Mouse (Mus musculus) kidney, embryonic 14.5 days (tissue): ENCODE measurements around the gene Aire. TPM values are rescaled to one million over a fixed set of nuclear protein-coding genes. Genes with fewer than 3 reads are reported as not detected.
A peak's percentile ranks its signal among the peaks of the same experiment; 100 is the strongest.
"Not testable (repeated sequence)": the region's sequence is repeated elsewhere in the genome, so short reads cannot be mapped to it uniquely, and the experiment has no call there.

Experiments
- ATAC-seq: fragments of 200-750 bp; cut with Nextera tagmentation; 2 replicates; pipeline ENCODE4 v1.8.0; 2017; ENCODE audit warnings: moderate number of reproducible peaks, mild to moderate bottlenecking, moderate TSS enrichment, moderate library complexity; ENCODE audit not compliant: low FRiP score, low TSS enrichment
- H3K27ac ChIP-seq: fragments of 300-500 bp; sonication (generic); 2 replicates; pipeline ENCODE4 v1.5.1; 2014; ENCODE audit warnings: low read depth, mild to moderate bottlenecking, low read length, moderate library complexity, mixed read lengths
- H3K27me3 ChIP-seq: fragments of 300-500 bp; sonication (generic); 2 replicates; pipeline ENCODE4 v1.6.1; 2014; ENCODE audit warnings: mild to moderate bottlenecking, low read length; ENCODE audit not compliant: control insufficient read depth, insufficient read depth
- H3K36me3 ChIP-seq: fragments of 300-500 bp; sonication (generic); 2 replicates; pipeline ENCODE4 v1.6.1; 2014; ENCODE audit warnings: low read length, mixed read lengths; ENCODE audit not compliant: control insufficient read depth, insufficient read depth
- H3K4me1 ChIP-seq: fragments of 300-500 bp; sonication (generic); 2 replicates; pipeline ENCODE4 v1.6.1; 2014; ENCODE audit warnings: low read length, mixed read lengths; ENCODE audit not compliant: control insufficient read depth, insufficient read depth
- H3K4me2 ChIP-seq: fragments of 300-500 bp; sonication (generic); replicated peaks from 2 replicates; pipeline ENCODE4 v1.6.1; 2014; ENCODE audit warnings: low read depth, mild to moderate bottlenecking, low read length
- H3K4me3 ChIP-seq: fragments of 300-500 bp; sonication (generic); 2 replicates; pipeline ENCODE4 v1.5.1; 2014; ENCODE audit warnings: mild to moderate bottlenecking, low read length
- H3K9ac ChIP-seq: fragments of 300-500 bp; sonication (generic); 2 replicates; pipeline ENCODE4 v1.6.1; 2014; ENCODE audit warnings: low read depth, mild to moderate bottlenecking, low read length, moderate library complexity
- H3K9me3 ChIP-seq: fragments of 300-500 bp; sonication (generic); 2 replicates; pipeline ENCODE4 v1.6.1; 2016; ENCODE audit warnings: low read length; ENCODE audit not compliant: control insufficient read depth
- WGBS: fragments of 180-500 bp; shearing (Covaris S2); extraction: QIAGEN DNeasy Blood & Tissue Kit; methylation state at CpG from one replicate; pipeline ENCODE4 v1.1.7; 2014; 5-methylcytosine and 5-hydroxymethylcytosine counted together
- polyA plus RNA-seq: library from polyadenylated mRNA; unstranded; fragments of >200 nt; fragmentation: Nextera tagmentation; extraction: Ambion mirVana; gene quantifications from 2 replicates; pipeline ENCODE4 v1.2.1, GENCODE M21; 2014

The Aire gene
- polyA plus RNA-seq, 1 experiment from 2014 or later, result 1.2 TPM

GRCm38 (mm10) chr10:78016366-78016765, 27.0 kb downstream of the Aire start:
- H3K4me2 ChIP-seq, result no peak overlapping the region

GRCm38 (mm10) chr10:78015489-78015888, 27.9 kb downstream of the Aire start:
- Histone ChIP-seq H3K9ac (no peak overlapping the region), H3K36me3 (no peaks in the 10 kb centered on the region), H3K27me3 (no peaks in the 10 kb centered on the region), H3K4me3 (no peak overlapping the region), H3K4me1 (no peaks in the 10 kb centered on the region), H3K9me3 (no peaks in the 10 kb centered on the region), H3K4me2 (no peak overlapping the region), H3K27ac (no peak overlapping the region)
- ATAC-seq, result no peak
- WGBS, result 89% methylated on average over 1 of the region's 1 CpGs

More at GRCm38 (mm10) chr10:78016366-78016765, 27.0 kb downstream of the Aire start:
- Histone ChIP-seq H3K27ac (no peak overlapping the region), H3K27me3 (no peaks in the 10 kb centered on the region), H3K4me1 (no peaks in the 10 kb centered on the region), H3K9ac (no peak overlapping the region), H3K9me3 (no peaks in the 10 kb centered on the region), H3K4me3 (no peak overlapping the region), H3K36me3 (no peaks in the 10 kb centered on the region)
- no peak for ATAC-seq
- 58% methylated on average over 5 of the region's 5 CpGs for WGBS

- no peak overlapping the region for H3K4me3 ChIP-seq
- H3K4me1 ChIP-seq, result peaks cover 10% of the 10 kb centered on the region
- no peaks in the 10 kb centered on the region for H3K9me3 ChIP-seq
- ATAC-seq, result no peak
- H3K36me3 ChIP-seq, result no peaks in the 10 kb centered on the region
- 93% methylated on average over 18 of the region's 18 CpGs for WGBS
- H3K27me3 ChIP-seq, result no peaks in the 10 kb centered on the region
- no peak overlapping the region for H3K4me2 ChIP-seq
- H3K27ac ChIP-seq, result no peak overlapping the region
- H3K9ac ChIP-seq, result no peak overlapping the region
Measured at GRCm38 (mm10) chr10:78012661-78013495, 30.5 kb downstream of the Aire start.

GRCm38 (mm10) chr10:78011116-78011515, 32.3 kb downstream of the Aire start:
- not testable (repeated sequence) for H3K36me3 ChIP-seq, H3K4me2 ChIP-seq, ATAC-seq, H3K4me3 ChIP-seq, H3K27me3 ChIP-seq, H3K27ac ChIP-seq, H3K9ac ChIP-seq, H3K9me3 ChIP-seq
- H3K4me1 ChIP-seq, result peaks cover 27% of the 10 kb centered on the region
- WGBS, result 89% methylated on average over 5 of the region's 5 CpGs

GRCm38 (mm10) chr10:78010335-78010734, 33.1 kb downstream of the Aire start:
- WGBS, result 11% methylated on average over 10 of the region's 10 CpGs
- Histone ChIP-seq H3K4me3 (peak overlapping the region; percentile 65; the same call in 1 of the 2 replicates), H3K4me1 (peaks cover 32% of the 10 kb centered on the region), H3K9me3 (no peaks in the 10 kb centered on the region), H3K36me3 (no peaks in the 10 kb centered on the region), H3K27ac (no peak overlapping the region), H3K9ac (peak overlapping the region; percentile 50; the same call in 1 of the 2 replicates), H3K27me3 (no peaks in the 10 kb centered on the region), H3K4me2 (peak overlapping the region; percentile 69)
- no peak for ATAC-seq

GRCm38 (mm10) chr10:78009945-78010293, 33.5 kb downstream of the Aire start, which contains the start of gene Pfkl:
Gene Pfkl, minus strand, starts transcription at chr10:78010083.
- peak within 1 kb of the TSS; percentile 69 for H3K4me2 ChIP-seq
- ATAC-seq, result peak; percentile 9; the same call in 1 of the 2 replicates
- H3K36me3 ChIP-seq, result no peaks in the 10 kb centered on the region
- peak within 1 kb of the TSS; percentile 65 for H3K4me3 ChIP-seq
- H3K9me3 ChIP-seq, result no peaks in the 10 kb centered on the region
- peak within 1 kb of the TSS; percentile 96 for H3K27ac ChIP-seq
- peaks cover 32% of the 10 kb centered on the region for H3K4me1 ChIP-seq
- H3K9ac ChIP-seq, result peak within 1 kb of the TSS; percentile 78
- under 1% methylated on average over 9 of the region's 9 CpGs for WGBS
- H3K27me3 ChIP-seq, result no peaks in the 10 kb centered on the region

GRCm38 (mm10) chr10:78009184-78009944, 34.0 kb downstream of the Aire start:
- ATAC-seq, result peak; percentile 95
- H3K9ac ChIP-seq, result peak overlapping the region; percentile 78
- H3K36me3 ChIP-seq, result peaks cover 3% of the 10 kb centered on the region; the same call in 1 of the 2 replicates
- under 1% methylated on average over 49 of the region's 59 CpGs for WGBS
- H3K4me1 ChIP-seq, result peaks cover 32% of the 10 kb centered on the region
- H3K27ac ChIP-seq, result peak overlapping the region; percentile 96
- H3K4me2 ChIP-seq, result peak overlapping the region; percentile 69
- no peaks in the 10 kb centered on the region for H3K9me3 ChIP-seq
- peak overlapping the region; percentile 65 for H3K4me3 ChIP-seq
- no peaks in the 10 kb centered on the region for H3K27me3 ChIP-seq

GRCm38 (mm10) chr10:78008169-78008568, 35.2 kb downstream of the Aire start:
- Histone ChIP-seq H3K4me2 (peak overlapping the region; percentile 69), H3K9ac (peak overlapping the region; percentile 78; the same call in 1 of the 2 replicates), H3K9me3 (no peaks in the 10 kb centered on the region), H3K4me1 (peaks cover 32% of the 10 kb centered on the region), H3K27me3 (no peaks in the 10 kb centered on the region), H3K4me3 (peak overlapping the region; percentile 65), H3K27ac (peak overlapping the region; percentile 96; the same call in 1 of the 2 replicates), H3K36me3 (peaks cover 3% of the 10 kb centered on the region; the same call in 1 of the 2 replicates)
- WGBS, result 71% methylated on average over 3 of the region's 3 CpGs
- ATAC-seq, result no peak
